Mouse (Mus musculus): Measurements from ENCODE around the gene Sirt2.

The Sirt2 gene

GRCm38 (mm10) chr7:28766910-28767309 lies 375 bp downstream of the Sirt2 start:
- no peak for DNase-seq (ENCODE audit: low read depth)

GRCm38 (mm10) chr7:28767462-28767965 lies 979 bp downstream of the Sirt2 start, which contains the start of gene Nfkbib:
Gene Nfkbib, minus strand, starts transcription at chr7:28767512.
- DNase-seq (ENCODE audit: low read depth), result no peak

- DNase-seq (ENCODE audit: low read depth), result no peak
Measured at GRCm38 (mm10) chr7:28769414-28769958, 3.0 kb downstream of the Sirt2 start.

- DNase-seq (ENCODE audit: low read depth), result no peak
Measured at GRCm38 (mm10) chr7:28770309-28770708, 3.8 kb downstream of the Sirt2 start.

GRCm38 (mm10) chr7:28771867-28772266 lies 5.3 kb downstream of the Sirt2 start:
- no peak for DNase-seq (ENCODE audit: low read depth)

- peak; percentile 39 for DNase-seq (ENCODE audit: low read depth)
Measured at GRCm38 (mm10) chr7:28773163-28773562, 6.6 kb downstream of the Sirt2 start.

GRCm38 (mm10) chr7:28774164-28774563 lies 7.6 kb downstream of the Sirt2 start:
- no peak for DNase-seq (ENCODE audit: low read depth)

GRCm38 (mm10) chr7:28775129-28775528 lies 8.6 kb downstream of the Sirt2 start:
- DNase-seq (ENCODE audit: low read depth), result no peak

- no peak for DNase-seq (ENCODE audit: low read depth)
Measured at GRCm38 (mm10) chr7:28778825-28779224, 12.3 kb downstream of the Sirt2 start.

GRCm38 (mm10) chr7:28780067-28780658 lies 13.6 kb downstream of the Sirt2 start:
- DNase-seq (ENCODE audit: low read depth), result peak; percentile 87

- peak; percentile 45 for DNase-seq (ENCODE audit: low read depth)
Measured at GRCm38 (mm10) chr7:28780857-28781256, 14.3 kb downstream of the Sirt2 start.

GRCm38 (mm10) chr7:28781261-28781663 lies 14.7 kb downstream of the Sirt2 start:
- DNase-seq (ENCODE audit: low read depth), result no peak

GRCm38 (mm10) chr7:28785161-28785560 lies 18.6 kb downstream of the Sirt2 start:
- no peak for DNase-seq (ENCODE audit: low read depth)

GRCm38 (mm10) chr7:28787884-28788283 lies 21.3 kb downstream of the Sirt2 start:
- no peak for DNase-seq (ENCODE audit: low read depth)

- no peak for DNase-seq (ENCODE audit: low read depth)
Measured at GRCm38 (mm10) chr7:28788307-28789195, 22.0 kb downstream of the Sirt2 start, which contains the start of gene Rinl. Gene Rinl, plus strand, starts transcription at chr7:28788969.

GRCm38 (mm10) chr7:28789235-28789634 lies 22.7 kb downstream of the Sirt2 start:
- no peak for DNase-seq (ENCODE audit: low read depth)

GRCm38 (mm10) chr7:28790066-28790806 lies 23.7 kb downstream of the Sirt2 start:
- no peak for DNase-seq (ENCODE audit: low read depth)

- DNase-seq (ENCODE audit: low read depth), result no peak
Measured at GRCm38 (mm10) chr7:28791706-28792105, 25.2 kb downstream of the Sirt2 start.

GRCm38 (mm10) chr7:28792391-28793185 lies 26.1 kb downstream of the Sirt2 start:
- DNase-seq (ENCODE audit: low read depth), result peak; percentile 53

- DNase-seq (ENCODE audit: low read depth), result peak; percentile 83
Measured at GRCm38 (mm10) chr7:28793834-28794233, 27.3 kb downstream of the Sirt2 start.

- no peak for DNase-seq (ENCODE audit: low read depth)
Measured at GRCm38 (mm10) chr7:28794496-28794895, 28.0 kb downstream of the Sirt2 start.

Data from 416B (cell line).